Mouse (Mus musculus): ENCODE results near the gene Tex45. TPM values are rescaled to one million over a fixed set of nuclear protein-coding genes. Genes with fewer than 3 reads are reported as not detected.

The Tex45 gene
- polyA plus RNA-seq, 1 experiment from 2014 or later = not detected

DNA sequence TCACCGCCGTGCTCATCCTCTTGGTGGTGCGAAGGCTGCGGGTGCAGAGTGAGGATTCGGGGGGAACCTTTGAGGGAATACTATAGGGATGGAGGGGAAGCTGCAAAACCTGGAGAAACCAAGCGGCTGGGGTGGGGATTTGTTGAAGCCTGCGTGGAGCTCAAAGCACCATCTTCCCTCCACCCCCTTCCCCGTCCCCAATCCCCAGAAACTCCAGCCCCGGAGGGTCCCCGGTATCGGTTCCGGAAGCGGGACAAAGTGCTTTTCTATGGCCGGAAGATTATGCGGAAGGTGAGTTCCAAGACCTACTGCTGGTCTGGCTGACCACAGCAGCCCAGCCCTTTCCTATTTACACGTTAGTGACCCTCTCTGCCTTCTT is 46.4 kb downstream of the Tex45 start:
- Histone ChIP-seq H3K36me3 (ENCODE audit: insufficient read depth, low read length) (peaks cover 2% of the 10 kb centered on the region; the same call in 1 of the 2 replicates), H3K4me3 (ENCODE audit: low read depth, low read length) (peak overlapping the region; percentile 69), H3K4me2 (replicated peaks; ENCODE audit: low read depth, low read length) (peak overlapping the region; percentile 81), H3K27ac (ENCODE audit: low read length) (peak overlapping the region; percentile 70), H3K9ac (replicated peaks; ENCODE audit: low read depth) (peak overlapping the region; percentile 29; the same call in 1 of the 2 replicates), H3K27me3 (replicated peaks; ENCODE audit: insufficient read depth, low read length) (no peaks in the 10 kb centered on the region), H3K9me3 (ENCODE audit: low read length) (no peaks in the 10 kb centered on the region), H3K4me1 (ENCODE audit: insufficient read depth, low read depth, low read length) (no peaks in the 10 kb centered on the region; the same call in 1 of the 2 replicates)
- ATAC-seq = peak; percentile 11
- DNase-seq (ENCODE audit: low spot score) = peak; percentile 28
- TF ChIP-seq CTCF (IDR thresholded peaks at IDR 0.05) (no peak), EP300 (IDR thresholded peaks at IDR 0.05) (no peak)
- WGBS = 4% methylated on average over 16 of the region's 16 CpGs

DNA sequence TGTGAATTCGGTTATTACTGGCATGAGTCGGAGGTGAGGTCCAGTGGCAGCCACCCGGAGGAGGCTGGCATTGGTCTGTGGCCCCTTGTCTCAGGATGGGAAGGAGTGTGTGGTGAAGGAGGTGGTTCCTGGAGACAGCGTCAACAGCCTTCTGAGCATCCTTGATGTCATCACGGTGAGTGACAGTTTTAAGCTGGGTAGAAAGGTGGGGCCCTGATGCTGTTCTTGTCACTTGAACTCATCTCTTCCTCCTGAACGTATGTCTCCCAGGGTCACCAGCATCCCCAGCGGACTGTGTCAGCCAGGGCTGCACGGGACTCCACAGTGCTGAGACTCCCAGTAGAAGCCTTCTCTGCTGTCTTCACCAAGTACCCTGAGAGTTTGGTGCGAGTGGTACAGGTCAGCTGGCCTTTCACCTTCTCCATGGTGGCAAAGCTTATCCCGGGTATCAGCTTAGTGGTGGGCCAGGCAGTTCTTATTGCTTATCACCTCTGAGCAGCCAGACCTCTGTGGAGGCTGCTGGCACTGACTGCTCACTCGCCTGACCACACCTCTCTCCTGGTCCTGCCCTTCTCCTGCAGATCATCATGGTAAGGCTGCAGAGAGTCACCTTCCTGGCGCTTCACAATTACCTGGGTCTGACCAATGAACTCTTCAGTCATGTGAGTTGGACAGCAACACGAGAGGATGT is 51.5 kb downstream of the Tex45 start:
- no peak overlapping the region for H3K27ac ChIP-seq (ENCODE audit: low read length)
- H3K36me3 ChIP-seq (ENCODE audit: insufficient read depth, low read length) = peaks cover 32% of the 10 kb centered on the region
- H3K27me3 ChIP-seq (replicated peaks; ENCODE audit: insufficient read depth, low read length) = no peaks in the 10 kb centered on the region
- no peak for TF ChIP-seq EP300 (IDR thresholded peaks at IDR 0.05)
- no peak overlapping the region for H3K4me2 ChIP-seq (replicated peaks; ENCODE audit: low read depth, low read length)
- no peaks in the 10 kb centered on the region; the same call in 1 of the 2 replicates for H3K4me1 ChIP-seq (ENCODE audit: insufficient read depth, low read depth, low read length)
- DNase-seq (ENCODE audit: low spot score) (no peak), ATAC-seq (no peak)
- no peak overlapping the region for H3K9ac ChIP-seq (replicated peaks; ENCODE audit: low read depth)
- 84% methylated on average over 13 of the region's 13 CpGs for WGBS
- no peak overlapping the region for H3K4me3 ChIP-seq (ENCODE audit: low read depth, low read length)
- H3K9me3 ChIP-seq (ENCODE audit: low read length) = no peaks in the 10 kb centered on the region

DNA sequence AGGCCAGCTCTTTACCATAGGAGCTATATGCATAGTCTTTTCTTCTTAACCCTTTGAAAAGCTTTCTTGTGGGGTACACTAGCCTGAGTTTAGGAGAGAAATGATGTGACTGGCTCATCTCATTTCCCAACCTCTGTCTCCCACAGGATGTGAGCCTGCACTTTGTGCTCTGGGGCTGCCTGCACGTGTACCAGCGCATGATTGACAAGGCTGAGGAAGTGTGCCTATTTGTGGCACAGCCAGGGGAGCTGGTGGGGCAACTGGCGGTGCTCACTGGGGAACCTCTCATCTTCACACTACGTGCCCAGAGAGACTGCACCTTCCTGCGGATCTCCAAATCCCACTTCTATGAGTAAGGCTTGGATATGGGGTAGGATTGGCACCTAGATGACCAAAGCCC is 60.2 kb downstream of the Tex45 start:
- no peaks in the 10 kb centered on the region for H3K4me1 ChIP-seq (ENCODE audit: insufficient read depth, low read depth, low read length)
- H3K36me3 ChIP-seq (ENCODE audit: insufficient read depth, low read length) = peaks cover 30% of the 10 kb centered on the region
- H3K9me3 ChIP-seq (ENCODE audit: low read length) = no peaks in the 10 kb centered on the region
- TF ChIP-seq CTCF (IDR thresholded peaks at IDR 0.05) (no peak), EP300 (IDR thresholded peaks at IDR 0.05) (no peak)
- H3K4me2 ChIP-seq (replicated peaks; ENCODE audit: low read depth, low read length) = no peak overlapping the region
- H3K9ac ChIP-seq (replicated peaks; ENCODE audit: low read depth) = no peak overlapping the region
- no peak for ATAC-seq
- H3K27ac ChIP-seq (ENCODE audit: low read length) = no peak overlapping the region
- DNase-seq (ENCODE audit: low spot score) = no peak
- H3K27me3 ChIP-seq (replicated peaks; ENCODE audit: insufficient read depth, low read length) = no peaks in the 10 kb centered on the region
- no peak overlapping the region for H3K4me3 ChIP-seq (ENCODE audit: low read depth, low read length)
- 82% methylated on average over 5 of the region's 5 CpGs for WGBS

- no peaks in the 10 kb centered on the region for H3K27me3 ChIP-seq (replicated peaks; ENCODE audit: insufficient read depth, low read length)
- no peak overlapping the region for H3K4me2 ChIP-seq (replicated peaks; ENCODE audit: low read depth, low read length)
- no peak overlapping the region for H3K4me3 ChIP-seq (ENCODE audit: low read depth, low read length)
- no peak for DNase-seq (ENCODE audit: low spot score)
- H3K9me3 ChIP-seq (ENCODE audit: low read length) = no peaks in the 10 kb centered on the region
- no peak overlapping the region for H3K9ac ChIP-seq (replicated peaks; ENCODE audit: low read depth)
- no peak overlapping the region for H3K27ac ChIP-seq (ENCODE audit: low read length)
- TF ChIP-seq EP300 (IDR thresholded peaks at IDR 0.05) (no peak), CTCF (IDR thresholded peaks at IDR 0.05) (no peak)
- ATAC-seq = no peak
- H3K36me3 ChIP-seq (ENCODE audit: insufficient read depth, low read length) = peaks cover 25% of the 10 kb centered on the region
- no peaks in the 10 kb centered on the region for H3K4me1 ChIP-seq (ENCODE audit: insufficient read depth, low read depth, low read length)
- 94% methylated on average over 18 of the region's 18 CpGs for WGBS
These were observed 61.3 kb downstream of the Tex45 start for GRCm38 (mm10) chr8:3531936-3532335.

GRCm38 (mm10) chr8:3536053-3536841 is 65.6 kb downstream of the Tex45 start:
- Histone ChIP-seq H3K9me3 (ENCODE audit: low read length) (no peaks in the 10 kb centered on the region), H3K27ac (ENCODE audit: low read length) (no peak overlapping the region), H3K9ac (replicated peaks; ENCODE audit: low read depth) (no peak overlapping the region), H3K4me1 (ENCODE audit: insufficient read depth, low read depth, low read length) (no peaks in the 10 kb centered on the region), H3K4me2 (replicated peaks; ENCODE audit: low read depth, low read length) (no peak overlapping the region), H3K4me3 (ENCODE audit: low read depth, low read length) (no peak overlapping the region), H3K27me3 (replicated peaks; ENCODE audit: insufficient read depth, low read length) (no peaks in the 10 kb centered on the region), H3K36me3 (ENCODE audit: insufficient read depth, low read length) (peaks cover 27% of the 10 kb centered on the region)
- WGBS = 58% methylated on average over 15 of the region's 15 CpGs
- TF ChIP-seq CTCF (IDR thresholded peaks at IDR 0.05) = no peak
- TF ChIP-seq EP300 (IDR thresholded peaks at IDR 0.05) = no peak
- ATAC-seq (peak; percentile 35; the same call in 1 of the 2 replicates), DNase-seq (ENCODE audit: low spot score) (no peak)

Other genes starting within 250 kb of the Tex45 start
- 27.1 and 31.1 TPM in 2 replicates for gene Insr, start 191.2 kb upstream of the Tex45 start, polyA plus RNA-seq (2015; fragmentation: Nextera tagmentation; extraction: Ambion mirVana)
- gene A430078G23Rik, start 117.4 kb upstream of the Tex45 start, polyA plus RNA-seq (2015; fragmentation: Nextera tagmentation; extraction: Ambion mirVana) = 0.38 and 0.40 TPM in 2 replicates
- 5.8 and 6.1 TPM in 2 replicates for gene Arhgef18, start 77.9 kb upstream of the Tex45 start, polyA plus RNA-seq (2015; fragmentation: Nextera tagmentation; extraction: Ambion mirVana)
- gene Pex11g, start 3.2 kb upstream of the Tex45 start, polyA plus RNA-seq (2015; fragmentation: Nextera tagmentation; extraction: Ambion mirVana) = 7.8 and 9.1 TPM in 2 replicates
- gene Zfp358, start 22.3 kb downstream of the Tex45 start, polyA plus RNA-seq (2015; fragmentation: Nextera tagmentation; extraction: Ambion mirVana) = 29.8 and 31.6 TPM in 2 replicates
- gene Mcoln1, start 29.6 kb downstream of the Tex45 start, polyA plus RNA-seq (2015; fragmentation: Nextera tagmentation; extraction: Ambion mirVana) = 38.5 and 40.0 TPM in 2 replicates
- 18.1 and 19.0 TPM in 2 replicates for gene Pnpla6, start 44.5 kb downstream of the Tex45 start, polyA plus RNA-seq (2015; fragmentation: Nextera tagmentation; extraction: Ambion mirVana)
- gene C330021F23Rik, start 97.1 kb downstream of the Tex45 start, polyA plus RNA-seq (2015; fragmentation: Nextera tagmentation; extraction: Ambion mirVana) = 0.25 and 0.36 TPM in 2 replicates
- gene Camsap3, start 116.4 kb downstream of the Tex45 start, polyA plus RNA-seq (2015; fragmentation: Nextera tagmentation; extraction: Ambion mirVana) = 5.7 and 6.5 TPM in 2 replicates
- gene Xab2, start 150.5 kb downstream of the Tex45 start, polyA plus RNA-seq (2015; fragmentation: Nextera tagmentation; extraction: Ambion mirVana) = 34.2 and 37.3 TPM in 2 replicates
- gene Pet100, start 150.7 kb downstream of the Tex45 start, polyA plus RNA-seq (2015; fragmentation: Nextera tagmentation; extraction: Ambion mirVana) = 117 and 119 TPM in 2 replicates
- gene Pcp2, start 154.7 kb downstream of the Tex45 start, polyA plus RNA-seq (2015; fragmentation: Nextera tagmentation; extraction: Ambion mirVana) = 0.08 TPM in 1 of 2 replicates, not detected in the other
- 87.1 and 94.2 TPM in 2 replicates for gene Stxbp2, start 160.1 kb downstream of the Tex45 start, polyA plus RNA-seq (2015; fragmentation: Nextera tagmentation; extraction: Ambion mirVana)
- gene Retn, start 184.9 kb downstream of the Tex45 start, polyA plus RNA-seq (2015; fragmentation: Nextera tagmentation; extraction: Ambion mirVana) = not detected in 2 replicates
- 19.3 and 20.2 TPM in 2 replicates for gene Mcemp1, start 194.9 kb downstream of the Tex45 start, polyA plus RNA-seq (2015; fragmentation: Nextera tagmentation; extraction: Ambion mirVana)
- 6.9 and 9.1 TPM in 2 replicates for gene Fcor, start 201.5 kb downstream of the Tex45 start, polyA plus RNA-seq (2015; fragmentation: Nextera tagmentation; extraction: Ambion mirVana)
- 29.2 and 30.0 TPM in 2 replicates for gene Trappc5, start 205.4 kb downstream of the Tex45 start, polyA plus RNA-seq (2015; fragmentation: Nextera tagmentation; extraction: Ambion mirVana)
- 0.14 and 1.2 TPM in 2 replicates for gene Fcer2a, start 223.3 kb downstream of the Tex45 start, polyA plus RNA-seq (2015; fragmentation: Nextera tagmentation; extraction: Ambion mirVana)
- gene Clec4g, start 249.8 kb downstream of the Tex45 start, polyA plus RNA-seq (2015; fragmentation: Nextera tagmentation; extraction: Ambion mirVana) = 0.88 and 1.1 TPM in 2 replicates

Measured in lung, postnatal 0 days (tissue).